Mouse (Mus musculus): ENCODE results near the gene Fstl3.

DNA sequence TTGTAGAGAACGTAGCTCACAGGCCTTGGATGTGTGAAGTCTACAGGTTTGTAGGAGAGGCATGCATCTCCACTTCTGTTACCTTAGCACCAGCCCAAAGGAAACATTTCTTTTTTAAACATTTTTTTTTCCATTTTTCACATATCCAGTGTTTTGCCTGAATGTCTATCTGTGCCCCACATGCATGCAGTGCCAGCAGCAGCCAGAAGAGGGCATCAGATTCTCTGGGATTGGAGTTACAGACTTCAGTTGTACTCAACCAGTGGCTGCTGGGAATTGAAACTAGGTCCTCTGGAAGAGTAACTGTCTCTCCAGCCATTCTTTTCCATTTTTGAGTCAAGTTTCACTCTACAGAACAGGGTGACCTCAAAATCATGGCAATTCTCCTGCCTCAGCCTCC is 44.6 kb upstream of the Fstl3 start:
- TF ChIP-seq CTCF (IDR thresholded peaks at IDR 0.05; ENCODE audit: low read depth): peak; percentile 35
- no peak for TF ChIP-seq EP300 (IDR thresholded peaks at IDR 0.05; ENCODE audit: low read depth)

Data from heart, postnatal 0 days (tissue).